Mouse (Mus musculus): Measurements from ENCODE around the gene Hykk.
"Not testable (repeated sequence)": the region's sequence is repeated elsewhere in the genome, so short reads cannot be mapped to it uniquely, and the experiment has no call there.

Hykk gene

DNA sequence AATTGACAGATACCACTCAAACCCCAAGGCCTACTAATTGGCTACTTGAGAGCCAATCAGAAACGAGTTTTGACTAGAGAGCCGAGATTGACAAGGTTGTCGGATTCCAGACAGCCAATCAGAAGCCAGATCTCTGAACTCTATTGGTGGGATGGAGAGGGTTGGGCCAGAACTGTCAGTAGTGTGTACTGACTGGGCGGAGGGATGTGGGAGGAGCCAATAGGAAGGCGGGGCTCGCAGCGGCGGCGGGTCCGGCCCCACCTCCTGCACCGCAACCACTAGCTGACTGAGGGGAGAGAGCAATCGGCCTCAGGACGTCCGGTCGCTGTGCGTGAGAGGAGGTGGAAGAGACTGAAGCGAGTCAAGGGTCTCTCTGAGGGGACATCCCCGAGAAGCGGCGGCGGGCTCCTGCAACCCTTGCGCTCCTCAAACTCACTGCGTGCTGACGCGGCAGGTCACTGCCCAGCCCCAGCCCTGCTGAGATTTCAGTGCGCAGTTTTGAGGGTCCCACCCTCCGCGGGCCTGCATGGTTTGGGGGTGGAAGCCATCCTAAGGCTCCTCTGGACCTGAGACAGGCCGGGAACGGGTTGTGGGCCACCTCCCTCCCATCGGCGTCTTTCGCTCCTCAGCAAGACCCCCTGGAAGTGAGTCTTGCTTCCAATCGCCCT, at the start of gene Hykk:
Hykk (plus strand) TSS at position 274 of the 668 bp plus-strand sequence.
- DNase-seq, result peak; percentile 88

DNA sequence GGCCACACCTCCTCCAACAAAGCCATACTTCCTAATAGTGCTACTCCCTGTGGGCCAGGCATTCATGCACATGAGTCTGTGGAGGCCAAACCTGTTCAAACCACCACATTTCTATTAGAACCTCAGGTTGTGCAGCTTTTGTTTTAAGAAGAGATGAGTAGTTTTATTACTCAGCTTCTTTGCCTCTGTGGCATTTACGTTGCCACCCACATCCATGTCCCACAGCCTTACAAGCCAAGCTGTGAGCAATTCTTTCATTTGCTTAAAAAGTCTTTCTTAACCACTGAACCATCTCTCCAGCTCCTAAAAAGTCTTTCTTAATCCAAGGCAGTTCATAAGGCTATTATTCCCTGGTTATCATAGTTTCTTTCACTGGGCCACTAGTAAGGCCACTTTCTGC, 38.3 kb upstream of the Hykk start:
- no peak for DNase-seq

DNA sequence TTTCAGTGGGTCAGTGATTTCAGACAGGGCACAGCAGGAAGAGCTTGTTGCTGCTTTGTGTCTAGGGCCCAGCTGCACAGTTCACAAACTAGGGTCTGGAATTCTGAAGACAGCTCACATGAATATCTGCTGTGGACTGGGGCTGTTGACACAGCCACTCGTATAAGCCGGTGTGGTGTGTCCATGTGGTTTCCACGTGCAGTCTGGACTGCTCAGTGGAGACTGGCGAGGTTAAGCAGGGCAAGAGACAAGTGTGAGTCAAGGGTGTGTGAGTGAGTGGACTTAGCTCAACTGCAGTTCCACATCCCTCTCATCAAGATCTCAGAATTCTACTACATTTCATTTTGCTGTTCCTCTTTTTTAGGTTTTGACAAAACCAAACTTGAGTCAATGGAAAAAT, 25.0 kb upstream of the Hykk start:
- no peak for DNase-seq

DNA sequence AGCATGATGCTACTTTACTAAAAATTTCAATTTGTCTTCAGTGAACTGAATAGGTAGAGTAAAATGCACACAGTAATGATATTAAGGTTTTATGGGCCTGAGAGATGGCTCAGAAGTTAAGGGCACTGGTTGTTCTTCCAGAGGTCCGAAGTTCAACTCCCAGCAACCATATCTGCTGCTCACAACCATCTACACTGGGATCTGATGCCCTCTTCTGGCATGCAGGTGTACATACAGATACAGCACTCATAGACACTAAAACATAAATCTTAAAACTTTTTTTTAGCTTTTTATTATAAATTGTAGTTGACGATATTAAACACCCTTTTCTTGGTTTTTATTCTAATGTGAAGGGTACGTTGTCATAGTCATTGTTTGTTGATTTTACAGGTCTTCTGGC, 20.0 kb upstream of the Hykk start:
- DNase-seq, result no peak

DNA sequence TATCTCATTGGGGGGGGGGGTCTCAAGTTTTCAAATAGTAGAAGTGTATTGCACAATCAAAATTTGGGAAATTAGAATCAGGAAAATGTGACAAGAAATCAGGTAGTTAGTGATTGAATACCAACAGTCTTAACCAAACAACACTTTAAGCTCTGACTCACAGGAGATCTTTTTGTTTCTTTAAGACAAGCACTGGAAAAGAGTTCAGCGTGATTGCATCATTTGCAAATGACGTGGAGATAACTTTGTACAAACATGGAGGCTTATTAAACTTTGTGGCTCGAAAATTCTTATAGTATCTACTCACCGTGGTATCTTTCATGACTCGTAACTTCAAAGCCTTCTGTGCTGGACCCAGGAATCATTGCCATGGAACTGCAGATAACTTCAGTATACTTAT, 7.6 kb upstream of the Hykk start:
- DNase-seq, result no peak

DNA sequence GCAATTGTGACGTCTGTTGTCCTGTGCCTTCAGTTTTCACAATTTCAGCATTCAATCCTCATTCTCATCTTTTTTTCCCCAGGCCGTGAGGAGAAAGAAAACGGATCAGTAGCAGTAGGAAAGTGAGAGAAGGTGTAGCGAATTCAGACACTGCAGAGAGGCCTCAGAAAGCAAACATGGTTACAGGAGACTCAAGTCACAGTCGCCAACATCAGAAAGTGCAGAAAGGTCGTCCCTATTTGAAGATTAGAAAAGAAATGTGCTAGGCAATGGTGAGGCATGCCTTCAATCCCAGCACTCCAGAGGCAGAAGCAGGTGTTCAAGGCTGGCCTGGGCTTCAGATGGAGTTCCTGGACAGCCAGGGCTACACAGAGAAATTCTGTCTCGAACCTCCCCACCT, 1.5 kb upstream of the Hykk start:
- no peak for DNase-seq

DNA sequence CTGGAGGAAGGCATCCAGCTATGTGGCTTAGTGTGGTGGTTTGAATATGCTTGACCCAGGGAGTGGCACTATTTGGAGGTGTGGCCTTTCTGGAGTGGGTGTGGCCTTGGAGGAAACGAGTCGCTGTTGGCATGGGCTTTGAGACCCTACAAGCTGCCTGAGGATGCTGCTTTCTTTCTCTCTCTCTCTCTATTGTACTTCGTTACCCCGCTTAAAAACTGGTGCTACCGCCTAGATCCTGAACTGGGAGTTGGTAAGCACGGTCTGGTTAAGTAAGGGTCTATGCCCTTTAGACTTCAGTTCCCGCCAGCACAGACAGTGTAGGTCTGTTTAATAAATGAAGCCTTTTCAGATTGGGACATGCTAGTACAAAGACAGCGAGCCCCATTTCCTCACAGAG, 682 bp upstream of the Hykk start:
- peak; percentile 12 for DNase-seq

DNA sequence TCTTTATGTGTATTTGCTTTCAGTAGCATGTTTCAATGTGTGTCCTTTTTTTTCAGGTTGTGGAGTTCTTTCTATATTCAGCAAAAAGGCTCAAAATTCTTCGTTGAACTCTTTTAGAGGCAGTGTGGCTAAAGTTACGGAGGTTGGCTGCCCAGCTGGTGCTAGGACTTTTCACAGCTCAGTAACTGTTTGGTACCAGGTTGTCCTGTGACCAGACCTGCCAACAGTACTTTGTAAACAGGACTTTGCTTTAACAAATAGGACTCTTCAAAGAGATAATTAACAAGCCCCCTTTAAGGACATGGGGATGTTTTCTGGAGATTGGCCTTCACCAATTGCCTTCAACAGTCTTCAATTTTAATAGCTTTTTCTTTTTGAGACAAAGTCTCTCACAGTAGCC, 1.1 kb downstream of the Hykk start:
- no peak for DNase-seq

DNA sequence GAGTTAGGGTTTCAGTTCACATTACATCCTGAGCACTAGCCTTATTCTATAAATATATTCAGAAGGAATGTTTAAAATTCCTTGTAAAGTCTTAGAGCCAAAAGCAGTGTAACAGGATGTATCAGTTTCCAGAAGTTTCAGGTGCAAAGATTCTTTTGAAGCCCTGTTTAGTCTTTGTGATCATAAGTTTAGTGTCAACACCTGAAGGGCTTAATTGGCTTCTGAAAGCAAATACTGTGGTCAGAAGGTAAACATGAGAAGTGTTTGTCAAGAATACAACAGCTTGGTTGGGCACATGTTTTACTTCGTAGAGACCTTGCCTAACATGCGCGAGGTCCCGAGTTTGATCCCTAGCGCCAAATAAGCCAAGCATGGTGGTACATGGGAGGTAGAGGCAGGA, 1.7 kb downstream of the Hykk start:
- DNase-seq, result no peak

DNA sequence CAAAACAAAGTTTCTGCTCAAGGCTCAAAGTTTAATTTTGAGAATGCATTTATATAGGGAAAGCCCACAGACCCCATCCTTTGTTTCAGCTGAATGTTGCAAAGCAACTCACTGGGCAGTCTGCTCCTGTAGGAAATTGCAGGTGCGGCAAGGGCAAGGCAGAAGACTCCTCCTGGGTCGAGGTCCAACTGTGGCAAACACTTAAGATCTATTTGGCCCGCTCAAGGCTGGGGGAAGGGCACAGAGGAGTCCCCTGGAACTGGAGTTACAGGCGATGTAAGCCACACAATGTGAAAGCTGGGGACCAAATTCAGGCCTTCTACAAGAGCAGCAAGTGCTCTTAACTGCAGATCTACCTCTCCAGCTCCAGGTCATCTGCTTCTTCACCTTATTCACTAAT, 2.9 kb downstream of the Hykk start:
- DNase-seq, result no peak

DNA sequence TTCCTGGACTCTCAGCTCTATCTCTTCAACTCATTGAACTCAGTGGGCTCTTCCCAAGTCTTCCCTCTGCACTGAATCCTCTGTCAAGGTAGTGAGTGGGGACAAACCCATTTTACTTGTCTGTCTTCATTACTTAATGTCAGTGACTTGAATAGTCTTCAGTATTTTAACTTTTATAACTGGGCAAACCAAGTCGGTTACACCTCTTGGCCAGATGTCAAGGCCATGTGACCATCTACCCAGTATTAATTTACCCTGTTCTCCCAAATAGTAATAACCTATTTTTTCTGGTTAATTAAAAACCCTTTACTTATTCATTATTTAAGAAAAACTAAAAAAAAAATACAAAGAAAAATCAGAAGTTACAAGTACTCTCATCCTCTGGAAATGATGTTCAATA, 13.7 kb downstream of the Hykk start:
- DNase-seq, result no peak

DNA sequence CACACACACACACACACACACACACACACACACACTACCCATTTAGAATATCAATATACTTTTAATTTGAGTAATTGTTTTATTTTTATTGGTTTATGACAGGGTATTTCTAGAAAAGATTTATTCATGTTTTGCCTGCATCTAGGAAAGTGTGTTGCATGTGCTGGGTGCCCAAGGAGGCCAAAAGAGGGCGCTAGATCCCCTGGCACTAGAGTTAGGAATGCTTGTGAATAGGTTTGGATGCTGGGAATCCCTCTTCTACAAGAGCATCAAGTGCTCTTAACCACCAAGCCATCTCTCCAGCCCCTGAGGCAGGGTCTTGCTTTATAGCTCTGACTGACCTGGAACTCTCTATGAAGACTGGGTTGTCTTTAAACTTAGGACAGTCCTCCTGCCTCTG, 14.7 kb downstream of the Hykk start:
- DNase-seq, result peak; percentile 33

DNA sequence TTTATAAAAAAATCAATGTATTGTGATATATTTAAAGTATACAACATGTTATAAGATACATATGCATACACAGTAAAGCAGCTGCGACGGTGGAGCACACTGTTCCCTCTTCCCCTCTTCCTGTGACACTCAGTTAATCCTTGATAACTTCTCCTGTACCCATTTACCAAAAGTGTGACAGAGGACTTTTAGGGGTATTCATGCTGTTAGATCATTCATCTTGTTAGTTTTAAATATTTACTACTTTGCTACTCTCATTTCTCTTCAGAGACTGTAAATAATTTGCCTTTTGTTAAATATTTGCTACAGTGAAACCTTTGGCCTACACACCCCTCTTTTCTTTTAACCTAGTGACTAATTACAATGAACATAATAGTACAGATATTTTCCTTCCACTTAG, 15.3 kb downstream of the Hykk start:
- no peak for DNase-seq

DNA sequence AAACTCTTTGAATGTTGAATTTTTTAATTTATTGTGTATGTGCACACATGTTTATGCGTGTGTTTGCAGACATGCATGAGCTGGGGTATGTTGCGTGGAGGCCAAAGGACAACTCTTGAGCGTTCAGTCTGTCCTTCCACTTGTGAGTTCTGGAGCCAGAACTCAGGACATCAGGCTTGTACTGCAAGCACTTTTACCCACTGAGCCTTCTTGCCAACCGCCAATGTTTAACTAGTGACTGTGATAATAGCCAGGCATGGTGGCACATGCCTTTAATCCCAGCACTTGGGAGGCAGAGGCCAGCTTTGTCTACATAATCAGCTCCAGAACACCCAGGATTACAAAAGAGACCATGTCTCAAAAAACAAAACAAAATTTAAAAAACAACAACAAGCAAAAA, 25.0 kb downstream of the Hykk start:
- DNase-seq, result no peak

DNA sequence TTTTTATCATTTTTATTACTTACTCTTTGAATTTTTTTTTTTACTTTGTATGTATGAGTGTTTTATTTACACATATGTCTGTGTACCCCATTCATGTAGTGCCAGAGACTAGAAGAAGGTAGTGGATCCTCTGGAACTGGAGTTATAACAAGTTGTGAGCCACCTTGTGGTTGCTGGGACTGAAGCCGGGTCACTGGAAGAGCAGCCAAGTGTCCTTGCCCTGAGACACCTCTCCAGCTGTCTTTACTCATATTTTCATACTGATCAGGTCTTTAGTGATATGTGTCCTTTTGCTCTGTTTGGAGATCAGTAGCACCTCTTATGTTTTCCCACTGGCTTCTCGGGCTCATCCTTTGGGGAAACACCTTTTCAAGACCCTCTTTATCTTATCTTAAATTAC, 27.4 kb downstream of the Hykk start:
- DNase-seq, result no peak

DNA sequence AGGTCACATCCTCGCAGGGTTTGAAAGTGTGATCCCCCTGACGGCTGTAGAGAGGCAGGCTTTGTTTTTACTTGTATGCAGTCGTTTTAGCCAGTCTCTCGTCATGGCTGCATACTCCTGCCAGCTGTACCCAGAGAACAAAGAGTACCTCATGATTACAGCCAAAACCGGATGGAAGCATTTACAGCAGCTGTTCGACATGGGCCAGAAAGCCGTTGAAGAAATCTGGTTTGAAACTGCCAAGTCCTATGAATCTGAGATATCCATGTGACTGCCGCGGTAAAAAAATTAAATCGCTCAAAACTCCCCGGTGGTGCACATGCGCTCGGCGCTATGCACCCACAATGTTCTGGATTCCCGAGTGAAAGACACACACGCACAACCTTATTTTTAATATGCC, 29.2 kb downstream of the Hykk start:
- no peak for DNase-seq

DNA sequence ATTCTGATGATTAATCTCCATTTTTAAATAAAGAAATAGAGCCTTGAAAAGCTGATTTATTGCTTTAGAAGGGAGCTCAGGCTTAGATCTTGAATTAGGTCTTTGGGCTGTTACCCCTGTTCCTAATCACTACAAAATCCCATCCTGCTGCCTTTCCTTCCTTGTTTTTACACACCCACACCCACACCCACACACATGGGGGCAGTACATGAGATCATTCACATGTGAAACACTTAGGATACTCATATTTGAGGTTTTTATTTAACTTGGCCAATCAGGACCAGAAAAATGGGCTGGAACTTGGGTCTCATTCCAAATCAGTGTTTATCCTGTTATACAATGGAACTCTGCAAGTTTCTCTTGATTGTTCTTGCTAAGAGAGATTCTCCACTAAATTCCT, 32.4 kb downstream of the Hykk start:
- DNase-seq, result no peak

DNA sequence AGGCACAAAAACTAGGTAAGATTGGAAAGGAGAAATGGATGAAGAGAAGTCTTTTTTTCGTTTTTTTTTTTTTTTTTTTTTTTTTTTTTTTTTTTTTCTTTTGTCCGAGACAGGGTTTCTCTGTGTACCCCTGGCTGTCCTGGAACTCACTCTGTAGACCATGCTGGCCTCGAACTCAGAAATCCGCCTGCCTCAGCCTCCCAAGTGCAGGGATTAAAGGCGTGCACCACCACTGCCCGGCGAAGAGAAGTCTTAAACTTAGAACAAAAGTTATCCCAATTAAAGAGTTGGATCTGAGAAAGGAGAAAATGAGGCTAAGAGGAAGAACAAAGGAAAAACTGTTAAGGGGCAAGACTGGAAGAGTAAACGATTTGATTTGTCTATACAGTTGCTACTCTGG, 33.1 kb downstream of the Hykk start:
- DNase-seq, result not testable (repeated sequence)

DNA sequence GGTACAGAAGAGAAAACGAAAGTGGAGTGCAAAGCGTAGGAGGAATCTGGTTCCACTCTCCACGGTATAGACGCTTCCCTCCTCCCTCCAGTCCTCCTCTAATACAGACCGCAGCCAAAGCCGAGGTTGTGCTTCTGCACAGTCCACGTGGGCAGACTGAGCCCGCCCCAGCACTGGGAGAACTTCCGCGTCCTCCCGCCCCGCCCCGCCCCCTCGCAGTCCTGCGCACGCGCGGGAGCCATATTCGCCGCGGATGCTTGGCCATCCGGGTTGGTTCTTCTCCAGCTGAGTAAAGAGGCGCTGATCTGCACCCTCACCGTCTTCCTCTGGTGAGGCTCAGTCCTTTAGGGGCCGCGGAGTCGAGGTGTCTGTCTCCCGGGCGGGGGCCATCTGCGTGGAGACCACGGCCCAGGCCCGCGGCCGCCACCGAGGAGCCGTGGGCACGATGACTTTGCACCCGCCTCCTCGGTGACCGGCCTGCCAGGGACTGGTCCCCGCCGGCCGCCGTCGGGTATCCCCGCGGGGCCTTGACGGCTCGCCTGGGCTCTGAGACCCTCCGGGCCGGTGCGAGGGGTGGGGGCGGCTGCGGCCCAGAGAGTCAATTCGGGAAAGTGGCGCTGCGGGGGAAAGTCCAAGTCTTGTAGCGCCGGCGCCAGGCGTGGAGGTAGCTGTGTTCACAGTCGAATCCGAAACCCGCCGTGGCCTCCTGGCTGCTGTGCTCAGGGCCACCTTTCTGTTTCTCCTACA, 33.7 kb downstream of the Hykk start, which contains the start of the genes Psma4 and AY074887:
Psma4 (plus strand) TSS at position 216 of the 747 bp plus-strand sequence.
AY074887 (minus strand) TSS at position 424 of the 747 bp plus-strand sequence.
- peak; percentile 94 for DNase-seq

DNA sequence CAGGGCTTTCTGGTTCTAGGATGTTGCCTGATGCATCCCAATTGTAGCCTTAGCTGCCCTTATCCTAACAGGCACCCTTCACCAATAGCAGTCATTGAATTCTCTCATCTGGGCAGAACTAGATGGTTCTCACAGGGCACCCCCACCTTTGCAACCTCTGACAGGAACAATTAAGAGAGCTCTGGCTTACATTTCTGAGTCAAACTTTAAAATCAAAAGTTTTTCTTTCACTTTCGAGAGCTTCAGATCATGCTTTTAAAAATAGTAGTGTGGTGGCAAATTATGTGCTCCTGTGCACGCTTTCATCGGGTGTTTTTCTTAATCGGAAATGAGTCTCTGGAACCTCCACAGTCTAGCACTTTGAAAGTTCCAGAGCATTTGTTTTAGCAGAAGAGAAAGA, 44.0 kb downstream of the Hykk start:
- DNase-seq, result no peak

DNA sequence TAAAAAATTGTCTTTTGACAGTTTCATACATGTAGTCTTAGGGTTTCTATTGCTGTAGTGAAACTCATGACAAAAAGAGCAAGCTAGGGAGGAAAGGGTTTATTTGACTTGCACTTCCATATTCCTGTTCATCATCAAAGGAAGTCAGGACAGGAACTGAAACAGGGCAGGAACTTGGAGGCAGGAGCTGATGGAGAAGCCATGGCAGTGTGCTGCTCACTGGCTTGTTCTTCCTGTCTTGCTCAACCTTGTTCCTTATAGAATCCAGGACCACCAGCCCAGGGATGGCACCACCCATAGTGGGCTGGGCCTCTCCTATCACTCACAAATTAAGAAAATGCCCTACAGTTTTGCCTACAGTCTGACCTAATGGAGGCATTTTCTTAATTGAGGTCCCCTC, 46.6 kb downstream of the Hykk start:
- no peak for DNase-seq

DNA sequence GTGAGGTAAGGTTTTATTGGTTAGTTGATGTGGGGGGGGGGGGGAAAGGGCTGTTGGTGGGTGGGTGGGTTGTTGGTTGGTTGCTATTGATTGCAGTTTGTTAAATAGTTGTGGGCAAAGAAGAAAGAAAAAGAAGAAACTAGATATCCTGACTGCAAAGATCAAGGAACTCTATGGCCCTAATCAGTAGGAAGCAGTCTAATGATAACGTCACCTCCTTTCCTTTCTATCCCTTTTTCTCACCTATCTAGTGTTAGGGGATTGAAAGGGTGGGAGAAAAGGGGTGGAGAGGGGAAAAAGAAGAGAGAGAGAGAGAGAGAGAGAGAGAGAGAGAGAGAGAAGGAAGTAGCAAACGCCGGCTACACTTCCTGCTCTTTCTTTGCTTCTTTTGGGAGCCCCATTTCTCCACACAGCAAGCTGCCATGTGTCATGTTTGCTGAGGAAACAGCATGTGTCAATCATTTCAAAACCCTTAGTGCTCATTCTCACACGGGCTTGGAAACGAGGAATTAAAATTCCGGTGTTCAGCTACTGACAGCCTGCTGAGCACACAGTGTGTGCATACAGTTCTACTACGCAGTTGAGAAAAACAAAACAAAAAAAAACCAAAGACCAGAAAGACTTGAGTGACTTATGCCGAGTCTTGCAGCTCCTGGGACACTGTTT, 53.0 kb downstream of the Hykk start:
- DNase-seq, result no peak

DNA sequence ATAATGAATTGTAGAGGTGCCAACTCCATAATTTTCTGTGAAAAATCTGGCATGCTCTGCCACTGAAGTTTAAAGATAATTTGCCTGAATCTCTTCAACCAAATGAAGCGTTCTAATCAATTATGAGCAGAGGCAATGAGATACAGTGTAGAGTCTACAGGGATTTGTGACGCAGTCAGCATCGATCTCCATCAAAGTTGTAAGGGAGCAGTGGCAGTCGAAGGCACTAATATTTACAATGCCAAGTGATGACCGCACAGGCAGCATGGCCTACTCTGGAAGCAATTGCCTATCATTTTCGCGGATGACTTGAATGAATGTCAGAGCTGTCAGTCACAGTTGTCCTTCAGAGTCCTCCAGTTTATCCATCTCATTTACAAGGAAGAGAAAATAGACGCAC, 63.6 kb downstream of the Hykk start, which contains the start of gene Chrna5:
Chrna5 (plus strand) TSS at position 207 of the 400 bp plus-strand sequence.
- no peak for DNase-seq
